Mouse (Mus musculus) right cerebral cortex, adult 18-20 months (tissue): ENCODE results near the gene Mst1r.

Experiments
- DNase-seq: peaks from one replicate; pipeline ENCODE4 v3.0.0; 2022; ENCODE audit warnings: mixed read lengths

The Mst1r gene

DNA sequence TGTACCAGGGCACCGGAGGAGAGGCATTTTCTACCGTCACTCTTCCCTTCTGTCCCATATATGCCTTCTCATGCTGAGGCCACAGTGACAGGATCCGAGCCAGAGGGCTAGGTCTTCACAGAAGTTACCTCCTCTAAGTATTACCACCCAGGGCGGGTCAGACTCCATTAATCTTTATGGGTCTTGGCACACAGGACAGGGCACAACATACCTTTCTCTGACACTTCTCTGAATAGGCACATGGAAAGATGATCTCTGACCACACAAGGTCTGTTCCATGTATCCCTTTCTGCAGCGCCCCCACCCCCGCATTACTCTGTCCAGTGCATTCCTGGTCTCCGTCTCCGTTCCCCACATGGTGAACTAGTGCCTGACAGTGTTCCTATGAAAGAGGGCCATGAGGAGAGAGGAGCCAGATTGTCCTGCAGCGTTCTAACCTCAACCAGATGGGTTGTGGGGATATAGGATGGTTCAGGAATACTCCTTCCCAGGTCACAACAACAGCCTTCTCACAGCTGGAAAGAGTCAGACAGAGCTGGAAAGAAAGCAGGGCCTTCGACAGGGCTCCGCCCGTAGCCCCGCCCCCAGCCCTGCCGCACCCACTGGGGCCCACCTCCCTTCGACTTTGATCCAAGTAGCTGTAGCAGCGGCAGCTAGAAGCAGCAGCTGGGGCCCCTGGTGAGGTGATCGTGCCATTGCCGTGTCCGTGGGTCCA is at the start of gene Mst1r:
Gene Mst1r (plus strand): TSS at position 622 of the 715 bp plus-strand sequence.
- no peak for DNase-seq

- no peak for DNase-seq
Measured at GRCm38 (mm10) chr9:107858343-107858742, 48.3 kb upstream of the Mst1r start.

- DNase-seq: no peak
Measured at GRCm38 (mm10) chr9:107864493-107864892, 42.2 kb upstream of the Mst1r start.

DNA sequence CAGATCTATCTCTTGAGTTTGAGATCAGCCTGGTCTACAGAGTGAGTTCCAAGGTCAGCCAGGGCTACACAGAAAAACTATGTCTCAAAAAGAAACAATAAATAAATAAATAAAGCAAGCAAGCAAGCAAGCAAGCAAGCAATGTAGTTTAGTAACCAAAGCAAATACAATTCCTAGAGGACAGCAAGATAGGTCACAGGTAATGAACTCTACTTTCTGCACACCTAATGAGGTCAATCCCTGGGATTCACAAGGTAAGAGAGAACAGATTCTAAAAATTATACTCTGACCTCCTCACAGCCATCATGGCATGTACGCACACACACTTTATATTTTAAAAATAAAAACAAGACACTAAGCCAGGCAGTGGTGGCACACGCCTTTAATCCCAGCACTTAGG is 40.6 kb upstream of the Mst1r start:
- no peak for DNase-seq

- DNase-seq: peak; percentile 98
Measured at GRCm38 (mm10) chr9:107872350-107873098, 34.1 kb upstream of the Mst1r start.

- no peak for DNase-seq
Measured at GRCm38 (mm10) chr9:107873137-107873536, 33.5 kb upstream of the Mst1r start, which contains the start of gene Rbm6. TSS of gene Rbm6 (minus strand) at chr9:107873237.

DNA sequence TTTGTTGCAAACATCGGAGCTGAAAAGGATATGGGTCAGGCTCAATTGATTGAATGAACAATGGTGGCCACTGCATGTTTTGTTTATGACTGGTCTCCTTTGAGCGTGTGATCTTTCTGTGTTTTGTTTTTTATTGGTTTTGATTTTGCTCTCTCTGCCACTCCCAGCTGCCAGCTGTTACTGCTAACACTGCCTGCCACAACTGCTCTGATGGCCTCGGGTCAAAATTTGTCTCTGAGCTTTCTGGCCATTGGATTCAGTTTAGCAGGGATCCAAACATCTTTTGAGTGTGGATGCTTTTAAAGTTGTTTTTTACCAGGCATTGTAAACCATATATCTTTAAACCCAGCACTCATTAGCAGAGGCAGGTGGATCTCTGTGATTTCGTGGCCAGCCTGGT is 26.3 kb upstream of the Mst1r start:
- DNase-seq: no peak

- peak; percentile 92 for DNase-seq
Measured at GRCm38 (mm10) chr9:107887804-107888266, 18.8 kb upstream of the Mst1r start, which contains the start of gene Mon1a. TSS of gene Mon1a (plus strand) at chr9:107888151.

GRCm38 (mm10) chr9:107888267-107888850 is 18.3 kb upstream of the Mst1r start:
- DNase-seq: no peak

DNA sequence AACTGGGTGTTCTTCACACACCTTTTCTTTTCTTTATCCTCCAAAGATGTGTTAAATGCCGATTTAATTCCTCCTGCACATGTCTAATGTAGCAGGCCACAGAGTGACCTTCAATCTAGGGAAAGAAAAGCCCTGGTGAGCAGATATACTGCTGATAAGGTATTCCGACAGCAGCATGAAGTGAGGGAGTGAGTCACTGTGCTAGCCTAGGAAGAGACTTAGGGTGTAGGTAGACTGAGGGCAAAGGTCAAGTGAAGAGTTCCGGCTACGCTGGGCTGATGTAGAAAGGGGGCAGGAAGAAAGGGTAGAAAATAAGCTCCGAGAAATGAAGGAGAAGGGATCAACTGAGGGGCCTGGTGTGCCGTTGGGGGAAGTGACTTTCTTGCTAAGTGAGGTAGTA is 16.4 kb upstream of the Mst1r start:
- DNase-seq: no peak

- no peak for DNase-seq
Measured at GRCm38 (mm10) chr9:107891023-107891422, 15.7 kb upstream of the Mst1r start.

DNA sequence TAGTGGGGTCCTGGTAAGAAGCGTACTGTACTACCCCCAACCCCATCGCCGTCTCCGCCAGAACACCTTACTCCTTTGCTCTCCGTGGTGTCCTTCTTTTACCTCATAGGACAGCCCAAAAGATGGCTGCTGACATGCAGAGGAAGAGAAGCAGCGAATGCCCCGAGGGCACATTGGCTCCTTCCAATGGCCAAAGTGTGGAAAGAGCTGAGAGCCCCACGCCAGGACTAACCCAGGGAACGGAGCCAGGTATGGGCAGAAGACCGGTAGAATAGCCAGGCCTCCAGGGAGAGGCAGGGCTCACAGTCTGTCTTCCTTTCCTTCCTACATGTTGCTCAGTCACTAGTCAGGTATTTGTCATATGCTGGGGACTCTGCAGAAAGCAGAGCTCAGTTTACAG is 8.1 kb upstream of the Mst1r start:
- DNase-seq: no peak

DNA sequence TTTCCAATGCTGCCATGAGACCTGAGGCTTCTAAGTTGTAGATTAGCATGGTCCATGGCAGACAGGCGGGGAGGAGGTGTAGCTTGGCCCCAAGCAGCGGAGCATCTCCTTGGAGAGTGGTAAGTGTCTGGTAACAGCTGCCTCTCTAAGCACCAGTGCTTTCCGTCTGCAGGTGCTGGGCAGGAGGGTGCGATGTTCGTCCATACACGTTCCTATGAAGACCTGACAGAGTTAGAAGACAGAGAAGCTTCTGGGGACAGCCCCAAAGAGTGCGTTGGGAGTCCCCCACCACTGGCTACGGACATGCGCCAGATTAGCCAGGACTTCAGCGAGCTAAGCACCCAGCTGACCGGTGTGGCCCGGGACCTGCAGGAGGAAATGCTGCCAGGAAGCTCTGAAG is 6.8 kb upstream of the Mst1r start:
- DNase-seq: no peak

DNA sequence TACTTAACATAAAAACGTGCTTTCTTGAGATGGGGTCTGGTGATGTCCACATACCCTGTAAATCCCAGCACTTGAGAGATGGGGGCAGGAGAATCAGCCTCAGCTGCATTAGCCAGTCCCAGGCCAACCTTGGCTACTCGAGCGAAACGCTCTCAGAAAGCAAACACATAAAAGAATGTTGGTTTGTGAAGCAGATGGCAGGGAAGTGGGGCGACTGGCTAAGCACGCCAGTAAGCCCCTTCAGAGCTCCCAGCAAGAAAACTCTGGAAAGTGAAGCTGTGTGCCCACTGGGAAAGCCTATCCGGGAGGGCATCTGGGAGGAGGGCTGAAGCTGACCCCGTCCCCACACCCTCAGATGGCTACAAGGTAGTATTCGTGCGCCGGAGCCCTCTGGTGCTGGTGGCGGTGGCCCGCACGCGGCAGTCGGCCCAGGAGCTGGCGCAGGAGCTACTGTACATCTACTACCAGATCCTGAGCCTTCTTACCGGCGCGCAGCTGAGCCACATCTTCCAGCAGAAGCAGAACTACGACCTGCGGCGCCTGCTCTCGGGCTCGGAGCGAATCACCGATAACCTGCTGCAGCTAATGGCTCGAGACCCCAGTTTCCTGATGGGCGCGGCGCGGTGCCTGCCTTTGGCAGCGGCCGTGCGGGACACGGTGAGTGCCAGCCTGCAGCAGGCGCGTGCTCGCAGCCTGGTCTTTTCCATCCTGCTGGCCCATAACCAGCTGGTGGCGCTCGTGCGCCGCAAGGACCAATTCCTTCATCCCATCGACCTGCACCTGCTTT is 5.6 kb upstream of the Mst1r start:
- peak; percentile 86 for DNase-seq

GRCm38 (mm10) chr9:107901627-107901914 is 5.1 kb upstream of the Mst1r start:
- no peak for DNase-seq

GRCm38 (mm10) chr9:107904726-107905125 is 1.9 kb upstream of the Mst1r start:
- peak; percentile 84 for DNase-seq

DNA sequence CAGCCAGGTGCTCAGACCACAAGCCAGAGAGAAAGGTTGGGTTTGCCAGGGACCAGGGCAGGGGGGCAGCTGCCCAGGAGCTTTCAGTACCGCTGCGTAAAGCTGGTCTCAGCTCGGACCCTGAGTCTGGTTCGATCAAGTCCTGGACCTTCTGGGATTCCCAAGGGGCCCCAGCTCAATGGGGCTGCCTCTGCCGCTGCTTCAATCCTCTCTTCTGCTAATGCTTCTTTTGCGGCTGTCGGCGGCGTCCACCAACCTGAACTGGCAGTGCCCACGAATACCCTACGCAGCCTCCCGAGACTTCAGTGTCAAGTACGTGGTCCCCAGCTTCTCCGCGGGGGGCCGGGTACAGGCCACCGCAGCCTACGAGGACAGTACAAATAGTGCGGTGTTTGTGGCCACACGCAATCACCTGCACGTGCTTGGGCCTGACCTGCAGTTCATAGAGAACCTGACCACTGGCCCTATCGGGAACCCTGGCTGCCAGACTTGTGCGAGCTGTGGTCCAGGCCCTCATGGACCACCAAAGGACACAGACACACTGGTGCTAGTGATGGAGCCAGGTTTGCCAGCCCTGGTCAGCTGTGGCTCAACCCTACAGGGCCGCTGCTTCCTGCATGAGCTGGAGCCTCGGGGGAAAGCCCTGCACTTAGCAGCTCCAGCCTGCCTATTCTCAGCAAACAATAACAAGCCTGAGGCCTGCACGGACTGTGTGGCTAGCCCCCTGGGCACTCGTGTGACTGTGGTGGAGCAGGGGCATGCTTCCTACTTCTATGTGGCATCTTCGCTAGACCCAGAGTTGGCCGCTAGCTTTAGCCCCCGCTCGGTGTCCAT is 511 bp downstream of the Mst1r start:
- no peak for DNase-seq

DNA sequence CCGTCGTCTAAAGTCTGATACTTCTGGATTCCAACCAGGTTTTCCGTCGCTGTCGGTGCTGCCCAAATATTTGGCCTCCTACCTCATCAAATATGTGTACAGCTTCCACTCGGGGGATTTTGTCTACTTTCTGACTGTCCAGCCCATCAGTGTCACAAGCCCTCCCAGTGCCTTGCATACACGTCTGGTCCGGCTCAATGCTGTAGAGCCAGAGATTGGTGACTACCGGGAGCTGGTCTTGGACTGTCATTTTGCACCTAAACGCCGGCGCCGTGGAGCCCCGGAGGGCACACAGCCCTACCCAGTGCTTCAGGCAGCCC is 1.1 kb downstream of the Mst1r start:
- no peak for DNase-seq

GRCm38 (mm10) chr9:107908410-107909158 is 1.9 kb downstream of the Mst1r start:
- DNase-seq: no peak

DNA sequence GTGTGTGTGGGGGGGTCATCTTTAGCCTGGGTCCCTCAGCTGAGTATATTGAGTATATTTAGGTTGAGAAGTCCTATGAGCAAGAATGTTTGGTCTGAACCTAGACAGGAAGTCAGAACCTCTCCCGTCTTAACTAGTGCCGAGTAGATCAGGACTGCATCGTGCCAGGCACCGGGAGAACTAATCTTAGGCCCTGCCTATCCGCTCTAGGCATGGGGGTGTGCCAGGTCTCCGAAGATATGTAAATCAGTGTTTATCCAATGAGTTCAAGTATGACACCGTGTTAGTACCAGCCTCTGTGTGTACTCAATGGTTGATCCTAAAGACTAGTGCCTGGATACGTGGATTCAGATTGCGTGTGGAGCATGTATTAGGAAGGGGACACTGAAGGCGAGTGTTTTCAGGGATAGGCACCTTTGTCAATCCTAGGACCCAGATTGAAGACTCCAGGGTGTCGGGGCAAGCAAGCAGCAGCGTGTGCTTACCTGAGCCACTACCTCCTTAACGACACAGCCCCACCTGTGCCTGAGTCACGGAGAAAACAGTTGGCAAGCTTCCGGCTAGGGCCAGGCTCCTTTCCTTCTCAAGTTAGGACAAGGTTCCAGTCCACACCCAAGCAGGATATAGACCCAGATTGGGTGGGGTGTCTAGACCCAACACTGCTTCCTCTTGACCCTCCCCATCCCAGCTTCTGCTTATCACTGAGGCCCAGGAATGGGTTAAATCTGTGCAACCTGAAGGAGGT is 3.5 kb downstream of the Mst1r start:
- DNase-seq: no peak
